Mouse (Mus musculus) brain, embryonic 14.5 days (tissue): ENCODE results near the gene Hoxc6.

ENCODE experiments used
- CTCF ChIP-seq: fragments of 200-500 bp; IDR thresholded peaks from 2 replicates; pipeline ENCODE4 v1.5.1; 2012; ENCODE audit warnings: inconsistent platforms, mild to moderate bottlenecking, moderate library complexity, borderline replicate concordance; ENCODE audit not compliant: insufficient read depth, insufficient read length; ENCODE audit errors: extremely low read depth
- POLR2A ChIP-seq: fragments of 200-500 bp; IDR thresholded peaks from 2 replicates; pipeline ENCODE4 v1.6.1; 2012; ENCODE audit warnings: mild to moderate bottlenecking, inconsistent platforms, borderline replicate concordance; ENCODE audit not compliant: poor library complexity, insufficient read depth, insufficient read length, severe bottlenecking; ENCODE audit errors: extremely low read depth

DNA sequence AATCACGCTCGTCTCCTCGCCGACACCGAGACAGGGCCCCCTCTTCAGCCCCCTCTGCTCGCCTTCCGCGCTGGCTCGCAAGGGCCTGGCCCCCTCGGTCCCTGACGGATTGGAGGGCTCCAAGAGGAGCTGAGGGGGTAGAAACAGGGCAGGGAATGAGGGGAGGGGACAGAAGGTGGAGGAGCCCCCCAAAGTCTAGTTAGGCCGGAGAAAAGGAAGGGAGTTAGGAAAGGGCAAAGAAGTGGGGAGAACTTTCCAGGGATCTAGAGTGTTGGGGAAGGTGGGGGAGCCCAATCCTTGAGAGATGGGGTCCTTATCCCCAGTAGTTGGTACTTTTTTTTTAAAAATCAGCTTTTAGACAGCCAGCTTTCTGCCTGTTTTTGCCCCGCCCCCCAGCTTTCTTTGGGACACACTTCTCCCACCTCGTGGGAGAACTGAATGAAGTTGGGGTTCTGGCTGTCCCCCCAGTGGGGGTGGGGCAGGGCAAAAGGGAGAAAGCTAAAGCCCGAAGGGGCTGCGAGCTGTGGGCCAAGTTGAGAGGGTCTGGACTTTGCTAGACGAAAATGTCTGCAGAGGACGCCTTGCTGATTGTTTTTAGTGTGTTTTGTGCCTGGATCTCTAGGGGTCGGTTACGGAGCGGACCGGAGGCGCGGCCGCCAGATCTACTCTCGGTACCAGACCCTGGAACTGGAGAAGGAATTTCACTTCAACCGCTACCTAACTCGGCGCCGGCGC is 12.2 kb downstream of the Hoxc6 start:
- TF ChIP-seq CTCF, result no peak
- no peak for TF ChIP-seq POLR2A
